Mouse (Mus musculus) monocyte, adult 5-6 weeks (primary cell): ENCODE measurements around the gene Atf2. TPM values are rescaled to one million over a fixed set of nuclear protein-coding genes. Genes with fewer than 3 reads are reported as not detected.

Experiments used
- ATAC-seq: fragments of 153-309, 156-312 bp; replicated peaks from 2 replicates; pipeline ENCODE4 v1.8.0; 2017; ENCODE audit warnings: mild to moderate bottlenecking; ENCODE audit not compliant: low TSS enrichment, insufficient number of reproducible peaks, severe bottlenecking, poor library complexity, low FRiP score
- total RNA-seq: library from RNA; stranded (forward); fragments of 200-1000, 200-491, 200-594 nt; gene quantifications from 3 replicates; pipeline ENCODE4 v1.2.3, GENCODE M21; 2017

Gene Atf2
- total RNA-seq, 1 experiment from 2014 or later, result 44.1 TPM

GRCm38 (mm10) chr2:73782371-73782905, 110.0 kb downstream of the Atf2 start:
- ATAC-seq, result no peak

- ATAC-seq, result no peak
These were observed 112.0 kb downstream of the Atf2 start for GRCm38 (mm10) chr2:73780321-73781010.

GRCm38 (mm10) chr2:73779796-73780195, 112.6 kb downstream of the Atf2 start:
- no peak for ATAC-seq

GRCm38 (mm10) chr2:73779016-73779595, 113.3 kb downstream of the Atf2 start:
- no peak for ATAC-seq

- ATAC-seq, result no peak
These were observed 115.5 kb downstream of the Atf2 start for GRCm38 (mm10) chr2:73776936-73777335.

GRCm38 (mm10) chr2:73775683-73776310, 116.6 kb downstream of the Atf2 start:
- ATAC-seq, result no peak

GRCm38 (mm10) chr2:73774786-73775682, 117.4 kb downstream of the Atf2 start, which contains the start of gene Chn1:
TSS of gene Chn1 (minus strand) at chr2:73775346.
- ATAC-seq, result no peak

GRCm38 (mm10) chr2:73772945-73773344, 119.5 kb downstream of the Atf2 start:
- ATAC-seq, result no peak

GRCm38 (mm10) chr2:73768669-73769068, 123.8 kb downstream of the Atf2 start:
- no peak for ATAC-seq

Other genes with a start within 250 kb of the Atf2 start
- gene Chn1, start 117.3 kb downstream of the Atf2 start, total RNA-seq, result 0.11 TPM in 1 of 3 replicates, not detected in the others
- 92.9 to 108 TPM (median 102 TPM) in 3 replicates for gene Atp5g3, start 18.7 kb upstream of the Atf2 start, total RNA-seq